ENCODE assay signal across 13 mouse cellular contexts in genomic region chr3:79904238-79904757, GRCm38 (mm10). TPM values are rescaled to one million over a fixed set of nuclear protein-coding genes. Genes with fewer than 3 reads are reported as not detected.
DNase-seq lines count a peak whose midpoint lies in the region; ATAC-seq and TF ChIP-seq lines count a peak whose summit lies in the region.
"Had no signal": no experiment of that assay in that cellular context is flagged by ENCODE, and none has a peak within 500 bp of the region (broad histone marks: within the 10 kb centered on the region; RNA-seq: fewer than 3 reads in every experiment).

No protein-coding gene starts in this region.

- WGBS in heart, embryonic 11.5 days (ENCODE audit: insufficient replicate concordance): 70% methylated on average over 10 of the region's 10 CpGs
- 75% methylated on average over 10 of the region's 10 CpGs for WGBS in heart, embryonic 10.5 days
- WGBS in lung, embryonic 15.5 days: 59% methylated on average over 10 of the region's 10 CpGs
- 64% methylated on average over 10 of the region's 10 CpGs for WGBS in forebrain, embryonic 16.5 days
- WGBS in hindbrain, postnatal 0 days: 50% methylated on average over 10 of the region's 10 CpGs

- no peak for ATAC-seq in heart, embryonic 11.5 days (replicated peaks; ENCODE audit: insufficient number of reproducible peaks, low FRiP score, low TSS enrichment)
- no peak for ATAC-seq in lung, embryonic 15.5 days (ENCODE audit: borderline replicate concordance, extremely low read depth, low FRiP score, low TSS enrichment)
- peak; percentile 38; the same call in 1 of the 2 replicates for ATAC-seq in forebrain, embryonic 16.5 days
- ATAC-seq in hindbrain, postnatal 0 days: peak; percentile 43
- ATAC-seq: activated CD4-positive, CD25-positive, alpha-beta regulatory T cell, adult 4 months; intestine, embryonic 15.5 days had no signal

- H3K27me3 ChIP-seq in heart, embryonic 11.5 days (ENCODE audit: control insufficient read depth, insufficient read depth, low read length): no peaks in the 10 kb centered on the region
- H3K27me3 ChIP-seq in heart, embryonic 10.5 days (ENCODE audit: insufficient read depth, poor library complexity, severe bottlenecking): no peaks in the 10 kb centered on the region
- H3K27me3 ChIP-seq in lung, embryonic 15.5 days: no peaks in the 10 kb centered on the region
- no peaks in the 10 kb centered on the region for H3K27me3 ChIP-seq in forebrain, embryonic 16.5 days (replicated peaks; ENCODE audit: control insufficient read depth, insufficient read depth, low read length)
- no peaks in the 10 kb centered on the region for H3K27me3 ChIP-seq in hindbrain, postnatal 0 days (ENCODE audit: insufficient read depth, low read length)
- H3K27me3 ChIP-seq: intestine, embryonic 15.5 days; limb, embryonic 15.5 days had no signal

- H3K4me2 ChIP-seq in heart, embryonic 11.5 days: no peak overlapping the region
- no peak overlapping the region for H3K4me2 ChIP-seq in lung, embryonic 15.5 days
- H3K4me2 ChIP-seq in forebrain, embryonic 16.5 days (ENCODE audit: low read length): no peak overlapping the region
- H3K4me2 ChIP-seq in hindbrain, postnatal 0 days (ENCODE audit: low read depth, low read length): no peak overlapping the region
- H3K4me2 ChIP-seq: intestine, embryonic 15.5 days; limb, embryonic 15.5 days had no signal

- DNase-seq in heart, embryonic 10.5 days (ENCODE audit: low spot score): no peak
- DNase-seq in lung, postnatal 4 days: no peak
- peak; percentile 15 for DNase-seq in hindbrain, postnatal 0 days (ENCODE audit: low spot score)
- DNase-seq in ovary, postnatal 14 days (ENCODE audit: low spot score): no peak
- DNase-seq: cerebellum, adult 11-12 months; lung, adult 2 months; thymus, postnatal 4 days had no signal

- no peaks in the 10 kb centered on the region for H3K9me3 ChIP-seq in heart, embryonic 11.5 days (replicated peaks; ENCODE audit: control insufficient read depth, low read length)
- H3K9me3 ChIP-seq in heart, embryonic 10.5 days: no peaks in the 10 kb centered on the region
- no peaks in the 10 kb centered on the region for H3K9me3 ChIP-seq in lung, embryonic 15.5 days
- H3K9me3 ChIP-seq in forebrain, embryonic 16.5 days (ENCODE audit: control insufficient read depth, low read length): no peaks in the 10 kb centered on the region
- H3K9me3 ChIP-seq in hindbrain, postnatal 0 days (ENCODE audit: low read length): no peaks in the 10 kb centered on the region
- H3K9me3 ChIP-seq: intestine, embryonic 15.5 days; limb, embryonic 15.5 days had no signal

- H3K36me3 ChIP-seq in heart, embryonic 11.5 days (ENCODE audit: control insufficient read depth, insufficient read depth, low read length): no peaks in the 10 kb centered on the region
- H3K36me3 ChIP-seq in heart, embryonic 10.5 days: peaks cover 4% of the 10 kb centered on the region; the same call in 1 of the 2 replicates
- H3K36me3 ChIP-seq in lung, embryonic 15.5 days: no peaks in the 10 kb centered on the region
- H3K36me3 ChIP-seq in forebrain, embryonic 16.5 days (ENCODE audit: control insufficient read depth, insufficient read depth): no peaks in the 10 kb centered on the region
- no peaks in the 10 kb centered on the region for H3K36me3 ChIP-seq in hindbrain, postnatal 0 days (ENCODE audit: insufficient read depth, low read length)
- H3K36me3 ChIP-seq: intestine, embryonic 15.5 days; limb, embryonic 15.5 days had no signal

- no peak overlapping the region for H3K4me3 ChIP-seq in heart, embryonic 11.5 days (ENCODE audit: low read depth, low read length)
- no peak overlapping the region for H3K4me3 ChIP-seq in heart, embryonic 10.5 days
- no peak overlapping the region for H3K4me3 ChIP-seq in lung, embryonic 15.5 days
- no peak overlapping the region for H3K4me3 ChIP-seq in forebrain, embryonic 16.5 days (replicated peaks; ENCODE audit: low read length)
- H3K4me3 ChIP-seq in hindbrain, postnatal 0 days (ENCODE audit: low read length): no peak overlapping the region
- H3K4me3 ChIP-seq: intestine, embryonic 15.5 days; limb, embryonic 15.5 days had no signal

- no peak overlapping the region for H3K9ac ChIP-seq in heart, embryonic 11.5 days (ENCODE audit: low read depth, low read length)
- H3K9ac ChIP-seq in lung, embryonic 15.5 days: no peak overlapping the region
- H3K9ac ChIP-seq in forebrain, embryonic 16.5 days (replicated peaks; ENCODE audit: low read depth, low read length): no peak overlapping the region
- no peak overlapping the region for H3K9ac ChIP-seq in hindbrain, postnatal 0 days (replicated peaks; ENCODE audit: low read length)
- H3K9ac ChIP-seq: intestine, embryonic 15.5 days; limb, embryonic 15.5 days had no signal

- peaks cover 27% of the 10 kb centered on the region for H3K4me1 ChIP-seq in heart, embryonic 11.5 days (ENCODE audit: control insufficient read depth, insufficient read depth, low read length)
- H3K4me1 ChIP-seq in heart, embryonic 10.5 days: peaks cover 25% of the 10 kb centered on the region
- peaks cover 34% of the 10 kb centered on the region for H3K4me1 ChIP-seq in lung, embryonic 15.5 days
- H3K4me1 ChIP-seq in forebrain, embryonic 16.5 days (replicated peaks; ENCODE audit: control insufficient read depth, insufficient read depth, low read length): peaks cover 4% of the 10 kb centered on the region; the same call in 1 of the 2 replicates
- 0 out of 2 replicates have a peak, but pooled peaks cover 9% of the 10 kb centered on the region for H3K4me1 ChIP-seq in hindbrain, postnatal 0 days (ENCODE audit: insufficient read depth, low read length)
- H3K4me1 ChIP-seq: intestine, embryonic 15.5 days; limb, embryonic 15.5 days had no signal

- no peak for TF ChIP-seq CTCF in hindbrain, postnatal 0 days (IDR thresholded peaks at IDR 0.05; ENCODE audit: low read depth)

- peak overlapping the region; percentile 63 for H3K27ac ChIP-seq in heart, embryonic 11.5 days (ENCODE audit: low read depth, low read length)
- no peak overlapping the region for H3K27ac ChIP-seq in heart, embryonic 10.5 days
- peak overlapping the region; percentile 17; the same call in 1 of the 2 replicates for H3K27ac ChIP-seq in lung, embryonic 15.5 days
- H3K27ac ChIP-seq in forebrain, embryonic 16.5 days (ENCODE audit: low read length): no peak overlapping the region
- peak overlapping the region; percentile 28 for H3K27ac ChIP-seq in hindbrain, postnatal 0 days
- H3K27ac ChIP-seq: intestine, embryonic 15.5 days; limb, embryonic 15.5 days had no signal

RNA-seq across cellular contexts. Expression of gene Fam198b, which starts 20.0 kb away (rescaled TPM):
- 44.4 and 51.4 TPM in 2 replicates for polyA plus RNA-seq in heart, embryonic 11.5 days (2014; fragmentation: Nextera tagmentation; extraction: Ambion mirVana)
- 30.6 and 44.7 TPM in 2 replicates for polyA plus RNA-seq in heart, embryonic 10.5 days (2016; fragmentation: Nextera tagmentation; extraction: Ambion mirVana)
- 23.6 and 27.1 TPM in 2 replicates for polyA plus RNA-seq in lung, embryonic 15.5 days (2015; fragmentation: Nextera tagmentation; extraction: Ambion mirVana)
- polyA plus RNA-seq in forebrain, embryonic 16.5 days (2015; fragmentation: Nextera tagmentation; extraction: Ambion mirVana): 1.4 and 2.1 TPM in 2 replicates
- total RNA-seq in hindbrain, postnatal 0 days (2014; rRNA removed): 2.3 and 3.1 TPM in 2 replicates
- 1.8 and 2.0 TPM in 2 replicates for polyA plus RNA-seq in hindbrain, postnatal 0 days (2015; fragmentation: Nextera tagmentation; extraction: Ambion mirVana)

RNA-seq across cellular contexts. Expression of gene Tmem144, which starts 51.7 kb away (rescaled TPM):
- polyA plus RNA-seq in heart, embryonic 11.5 days (2014; fragmentation: Nextera tagmentation; extraction: Ambion mirVana): 11.7 and 12.8 TPM in 2 replicates
- polyA plus RNA-seq in heart, embryonic 10.5 days (2016; fragmentation: Nextera tagmentation; extraction: Ambion mirVana): 7.9 and 11.4 TPM in 2 replicates
- polyA plus RNA-seq in lung, embryonic 15.5 days (2015; fragmentation: Nextera tagmentation; extraction: Ambion mirVana): 4.9 and 5.2 TPM in 2 replicates
- polyA plus RNA-seq in forebrain, embryonic 16.5 days (2015; fragmentation: Nextera tagmentation; extraction: Ambion mirVana): 1.9 and 2.0 TPM in 2 replicates
- total RNA-seq in hindbrain, postnatal 0 days (2014; rRNA removed): 2.6 and 2.7 TPM in 2 replicates
- polyA plus RNA-seq in hindbrain, postnatal 0 days (2015; fragmentation: Nextera tagmentation; extraction: Ambion mirVana): 3.1 and 3.2 TPM in 2 replicates
- polyA plus RNA-seq: activated CD4-positive, CD25-positive, alpha-beta regulatory T cell, adult 4 months had no signal

Comparison
In these comparisons a context has a peak if more than half of its experiments do, and no peak if none do; other contexts are left out.
1. H3K27ac ChIP-seq: peak in heart, embryonic 11.5 days (single experiment), lung, embryonic 15.5 days (single experiment) and hindbrain, postnatal 0 days (single experiment); none in heart, embryonic 10.5 days (single experiment) and forebrain, embryonic 16.5 days (single experiment).
2. ATAC-seq: peak in forebrain, embryonic 16.5 days (single experiment) and hindbrain, postnatal 0 days (single experiment); none in heart, embryonic 11.5 days (single experiment) and lung, embryonic 15.5 days (single experiment).